Mouse (Mus musculus) embryo, embryonic 9.5 days (tissue): ENCODE data around the gene Trim32.
A peak's percentile ranks its signal among the peaks of the same experiment; 100 is the strongest.

Source experiments
- DNase-seq: peaks from one replicate; pipeline ENCODE4 v3.0.0-alpha.2; 2017; ENCODE audit errors: extremely low spot score

Trim32 gene

GRCm38 (mm10) chr4:65604504-65605150, at the start of gene Trim32:
Trim32 (plus strand) TSS chr4:65604986.
- peak; percentile 99 for DNase-seq

- no peak for DNase-seq
Measured at GRCm38 (mm10) chr4:65565493-65565892, 39.3 kb upstream of the Trim32 start.

- DNase-seq, result no peak
Measured at GRCm38 (mm10) chr4:65580254-65580653, 24.5 kb upstream of the Trim32 start.

DNA sequence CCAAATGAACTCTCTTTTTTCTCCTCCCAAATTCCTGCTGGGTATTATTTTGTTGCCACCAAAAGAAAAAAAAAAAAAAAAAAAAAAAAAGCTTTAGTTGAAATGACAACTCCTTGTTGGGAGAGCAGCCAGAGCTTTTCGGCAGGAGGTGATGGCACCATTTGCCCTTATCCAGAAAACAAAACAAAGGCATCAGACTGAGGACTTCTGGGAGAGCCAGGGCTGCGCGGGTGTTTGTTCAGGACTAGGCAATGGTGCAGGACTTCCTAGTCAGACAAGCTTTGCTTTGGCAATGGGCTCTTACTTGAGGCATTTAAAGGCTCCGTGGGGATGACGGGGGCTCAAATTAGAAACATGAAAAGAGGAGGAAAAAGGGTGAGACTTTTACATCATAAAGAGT, 17.8 kb upstream of the Trim32 start:
- no peak for DNase-seq

DNA sequence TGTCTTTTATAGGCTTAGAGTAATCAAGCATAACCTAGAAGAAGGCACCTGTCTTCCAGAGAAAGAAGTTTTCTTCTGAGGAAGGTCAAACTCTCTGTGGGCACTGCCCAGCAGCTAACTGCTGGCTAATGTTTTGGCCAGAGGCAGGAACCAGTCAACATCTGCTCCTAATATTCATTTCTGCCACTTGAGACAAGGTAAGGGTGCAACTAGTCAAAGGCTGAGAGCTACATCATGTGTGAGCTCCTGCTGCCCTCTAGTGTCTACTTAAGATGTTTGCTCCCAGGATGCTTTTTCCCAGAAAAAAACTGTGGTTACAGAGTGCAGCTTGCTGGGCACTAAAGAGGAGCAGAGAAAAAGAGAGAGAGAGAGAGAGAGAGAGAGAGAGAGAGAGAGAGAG, 15.0 kb upstream of the Trim32 start:
- peak; percentile 54 for DNase-seq

GRCm38 (mm10) chr4:65594601-65595369, 10.0 kb upstream of the Trim32 start:
- DNase-seq, result no peak

DNA sequence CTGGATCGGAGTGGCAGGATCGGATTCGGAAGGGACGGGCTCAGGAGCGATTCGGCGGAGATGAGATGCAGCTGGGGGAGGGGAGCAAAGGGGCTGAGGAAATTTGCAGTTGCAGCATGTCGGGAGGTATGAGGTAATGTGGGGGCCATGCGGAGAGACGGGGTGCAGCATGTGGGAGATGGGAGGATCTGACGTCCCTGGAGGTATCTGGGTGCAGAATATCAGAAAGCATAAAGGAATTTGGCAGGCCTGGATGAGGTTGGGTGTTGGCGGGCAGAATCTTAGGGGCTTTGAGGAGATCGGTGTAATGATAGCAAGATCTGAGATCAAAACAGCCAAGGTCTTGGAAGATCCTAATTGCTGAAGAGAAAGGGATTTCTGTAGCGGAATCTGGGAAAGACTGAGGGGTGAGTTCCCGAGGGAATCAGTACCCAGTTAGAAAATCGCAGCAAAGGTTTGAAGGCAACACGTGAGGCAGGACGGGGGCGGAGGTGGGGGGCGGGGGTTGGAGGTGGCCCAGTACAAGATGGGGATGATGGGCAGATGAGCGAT, 441 bp downstream of the Trim32 start:
- no peak for DNase-seq

DNA sequence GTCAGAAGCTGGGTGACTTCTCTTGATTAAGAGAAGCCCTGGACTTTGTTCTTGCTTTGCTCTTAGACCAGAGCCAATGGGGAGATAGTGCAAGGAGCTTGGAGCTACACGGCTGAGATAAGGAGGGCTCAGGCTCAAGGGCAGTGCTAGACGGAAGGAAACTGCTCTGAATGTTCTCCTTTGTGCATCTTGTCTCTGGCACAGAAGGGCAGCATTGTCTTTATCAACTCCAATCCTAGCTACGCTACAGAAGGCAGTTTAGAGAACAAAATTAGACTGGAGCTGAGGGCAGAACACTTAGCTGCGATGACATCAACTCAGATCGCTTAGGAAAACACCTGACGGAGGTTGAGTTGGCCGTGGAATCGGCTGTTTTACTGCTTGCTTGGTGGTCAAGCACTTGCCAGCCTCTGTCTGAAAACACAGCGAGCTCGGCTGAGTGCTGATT, 2.4 kb downstream of the Trim32 start:
- no peak for DNase-seq

DNA sequence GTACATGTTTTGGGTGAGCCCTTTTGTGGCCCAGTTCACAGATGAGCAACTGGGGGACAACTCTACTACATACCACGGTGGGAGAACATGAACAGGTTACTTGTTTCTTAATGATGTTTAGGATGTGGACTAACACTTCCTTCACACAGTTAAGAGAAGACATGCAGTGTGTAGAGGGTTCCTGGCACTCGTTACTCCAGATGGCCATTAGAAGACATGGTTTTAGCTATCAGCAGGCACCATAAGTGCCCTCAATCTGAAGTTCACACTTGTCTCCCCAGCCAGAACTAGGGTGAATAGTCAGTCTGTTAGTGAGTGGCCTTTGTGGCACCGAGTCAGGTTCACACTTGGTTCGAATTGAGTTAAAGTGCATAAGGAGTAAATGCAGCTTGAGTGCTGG, 3.3 kb downstream of the Trim32 start:
- DNase-seq, result no peak

DNA sequence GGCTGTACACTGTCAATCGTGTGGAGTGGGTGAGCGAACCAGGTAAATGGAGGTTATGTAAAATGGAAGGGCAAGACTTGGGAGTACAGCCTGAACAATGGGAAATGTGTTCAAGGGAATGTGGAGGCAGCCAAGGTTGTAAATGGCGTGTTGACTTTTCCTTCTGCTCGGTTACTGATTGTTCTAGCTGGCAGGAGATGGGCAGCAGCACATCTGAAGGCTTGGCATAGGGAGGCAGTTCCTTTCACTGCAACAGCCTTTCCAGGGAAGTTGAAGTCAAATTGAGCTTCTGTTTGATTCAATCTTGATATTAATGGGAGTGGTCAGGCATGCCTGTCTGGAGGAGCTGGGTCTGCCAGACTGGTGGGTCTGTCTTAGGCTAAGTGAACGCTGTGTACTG, 5.5 kb downstream of the Trim32 start:
- DNase-seq, result no peak

- DNase-seq, result no peak
Measured at GRCm38 (mm10) chr4:65610896-65611295, 6.1 kb downstream of the Trim32 start.

DNA sequence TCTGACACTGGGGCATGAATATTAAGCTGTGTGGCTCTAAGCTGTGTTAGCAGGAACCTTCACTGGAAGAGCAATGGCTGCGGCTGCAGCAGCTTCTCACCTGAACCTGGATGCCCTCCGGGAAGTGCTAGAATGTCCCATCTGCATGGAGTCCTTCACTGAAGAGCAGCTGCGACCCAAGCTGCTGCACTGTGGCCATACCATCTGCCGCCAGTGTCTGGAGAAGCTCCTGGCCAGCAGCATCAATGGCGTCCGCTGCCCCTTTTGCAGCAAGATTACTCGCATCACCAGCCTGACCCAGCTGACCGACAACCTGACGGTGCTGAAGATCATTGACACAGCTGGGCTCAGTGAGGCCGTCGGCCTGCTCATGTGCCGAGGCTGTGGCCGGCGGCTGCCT, 8.3 kb downstream of the Trim32 start:
- DNase-seq, result no peak

DNA sequence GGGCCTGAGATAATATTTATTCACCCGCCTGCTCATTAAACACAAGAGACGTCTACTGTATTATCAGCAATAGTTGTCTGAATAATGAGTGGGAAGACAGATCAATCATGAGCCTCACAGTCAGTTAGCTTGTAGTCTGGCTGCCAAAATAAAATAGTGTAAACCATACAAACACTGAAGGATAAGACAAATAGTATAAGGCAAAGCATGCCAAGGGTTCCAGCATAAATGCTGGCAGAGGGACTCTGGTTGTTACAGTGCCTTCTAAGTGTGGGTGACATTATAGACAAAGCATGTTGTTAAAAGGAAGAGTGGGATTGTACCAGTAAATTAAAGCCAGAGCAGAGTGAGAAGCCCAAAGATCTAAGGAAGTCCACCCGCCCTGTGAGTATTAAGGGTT, 15.3 kb downstream of the Trim32 start:
- DNase-seq, result no peak

GRCm38 (mm10) chr4:65638231-65638630, 33.4 kb downstream of the Trim32 start:
- DNase-seq, result no peak

- DNase-seq, result no peak
Measured at GRCm38 (mm10) chr4:65642611-65643010, 37.8 kb downstream of the Trim32 start.

DNA sequence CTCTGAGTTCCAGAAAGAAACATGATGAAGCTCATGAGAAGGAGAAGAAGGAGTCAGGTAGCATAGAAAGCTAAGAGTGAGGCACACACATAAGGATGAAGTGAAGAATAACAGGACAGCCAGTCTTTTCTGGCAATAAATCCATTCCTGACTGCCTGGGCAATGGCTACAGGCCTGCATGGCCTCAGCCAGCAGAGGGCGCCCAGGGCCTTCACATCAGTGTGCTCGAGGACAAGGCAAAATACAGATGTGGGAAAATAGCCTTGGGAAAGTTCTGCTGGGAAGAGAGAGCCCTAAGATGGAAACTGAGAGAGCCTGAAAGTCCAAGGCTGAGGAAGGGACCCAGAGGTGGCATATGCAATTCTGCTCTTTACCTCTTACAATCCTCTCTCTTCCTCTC, 49.9 kb downstream of the Trim32 start:
- peak; percentile 79 for DNase-seq

DNA sequence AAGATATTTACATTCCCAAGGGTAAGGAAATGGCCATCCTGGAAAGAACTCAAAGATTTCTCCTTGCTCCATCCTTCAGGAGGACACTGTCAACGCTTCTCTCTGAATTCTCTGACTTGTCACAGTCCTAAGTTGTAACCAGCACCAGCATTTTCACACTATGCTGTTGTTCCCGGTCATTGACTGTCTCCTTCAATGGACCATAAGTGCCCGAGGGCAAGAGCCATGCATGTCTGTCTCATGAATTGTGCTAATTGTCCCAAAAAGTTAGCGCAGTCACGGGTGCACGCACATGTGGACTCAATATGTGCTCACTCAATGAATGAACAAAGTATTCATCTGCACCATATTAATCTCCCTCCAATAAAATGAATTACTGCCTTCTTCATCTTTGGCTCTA, 58.4 kb downstream of the Trim32 start:
- DNase-seq, result no peak
